Mouse (Mus musculus) lung, postnatal 0 days (tissue): ENCODE measurements around the gene Rxra.

ENCODE experiments used
- CTCF ChIP-seq: IDR thresholded peaks from 2 replicates; pipeline ENCODE4 v1.5.1; 2016; ENCODE audit warnings: antibody characterized with exemption, mild to moderate bottlenecking
- EP300 ChIP-seq: IDR thresholded peaks from 2 replicates; pipeline ENCODE4 v1.6.1; 2016; ENCODE audit warnings: antibody characterized with exemption, mild to moderate bottlenecking, control low read depth

- no peak for TF ChIP-seq CTCF
- no peak for TF ChIP-seq EP300
These were observed 17.4 kb downstream of the Rxra start for GRCm38 (mm10) chr2:27693684-27694083.
